Mouse (Mus musculus): ENCODE data around the gene Rxra.

The Rxra gene

DNA sequence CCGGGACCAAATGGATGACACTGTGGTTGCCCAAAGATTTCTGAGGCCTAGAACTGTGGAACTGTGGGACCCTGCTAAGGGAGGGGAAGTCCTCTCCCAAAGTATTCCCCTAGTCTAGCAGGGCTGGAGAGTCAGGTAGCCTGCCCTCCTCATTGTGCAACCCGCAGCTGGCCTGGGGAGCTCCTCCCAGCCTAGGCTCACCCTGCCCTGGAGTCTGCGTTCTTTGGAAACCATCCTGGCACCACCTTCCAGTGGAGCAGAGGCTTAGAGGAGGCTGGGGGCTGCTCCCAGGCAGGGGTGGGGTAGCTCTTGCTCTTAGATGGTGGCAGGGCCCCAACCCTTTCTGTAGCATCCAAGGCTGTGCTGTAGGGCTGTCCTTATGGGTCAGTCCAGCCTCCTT is 26.0 kb downstream of the Rxra start:
- DNase-seq (ENCODE audit: low spot score in 2 of 2): no peak

DNA sequence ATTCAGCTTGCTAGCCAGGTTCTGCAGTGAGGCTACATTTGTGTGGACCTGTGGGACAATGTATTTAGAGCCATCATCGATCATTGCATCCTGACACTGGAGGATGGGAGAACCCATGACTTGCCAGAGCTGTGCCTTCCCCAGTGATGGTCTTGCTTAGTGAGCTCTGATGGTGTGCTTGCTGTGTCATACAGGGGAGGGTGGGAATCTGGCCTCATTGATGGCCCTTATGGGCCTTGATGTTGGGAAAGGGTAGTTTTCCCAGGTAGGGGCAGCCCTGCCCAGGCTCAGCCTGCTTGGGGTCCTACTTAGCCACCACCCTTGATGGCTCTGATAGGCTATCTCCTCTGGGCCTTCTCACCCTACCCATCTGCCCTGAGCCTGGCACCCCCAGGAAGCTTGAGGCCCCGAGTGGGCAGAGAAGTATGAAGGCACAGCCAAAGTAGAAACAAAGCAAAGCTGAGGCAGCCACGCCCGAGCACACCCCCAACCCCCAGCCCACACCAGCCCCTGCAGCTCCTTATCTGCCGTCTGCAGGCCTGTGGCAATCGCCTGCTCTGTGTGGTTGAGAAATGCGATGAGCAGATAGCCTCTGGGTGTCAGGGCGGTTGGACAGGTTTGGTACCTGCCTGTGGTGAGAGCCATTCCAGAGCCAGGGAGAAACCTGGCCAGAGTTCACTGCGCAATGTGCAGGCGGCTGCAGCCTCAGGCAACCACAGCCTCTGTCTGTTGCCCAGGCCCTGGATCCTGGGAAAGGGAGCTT is 26.8 kb downstream of the Rxra start:
- DNase-seq (ENCODE audit: low spot score in 2 of 2): no peak

DNA sequence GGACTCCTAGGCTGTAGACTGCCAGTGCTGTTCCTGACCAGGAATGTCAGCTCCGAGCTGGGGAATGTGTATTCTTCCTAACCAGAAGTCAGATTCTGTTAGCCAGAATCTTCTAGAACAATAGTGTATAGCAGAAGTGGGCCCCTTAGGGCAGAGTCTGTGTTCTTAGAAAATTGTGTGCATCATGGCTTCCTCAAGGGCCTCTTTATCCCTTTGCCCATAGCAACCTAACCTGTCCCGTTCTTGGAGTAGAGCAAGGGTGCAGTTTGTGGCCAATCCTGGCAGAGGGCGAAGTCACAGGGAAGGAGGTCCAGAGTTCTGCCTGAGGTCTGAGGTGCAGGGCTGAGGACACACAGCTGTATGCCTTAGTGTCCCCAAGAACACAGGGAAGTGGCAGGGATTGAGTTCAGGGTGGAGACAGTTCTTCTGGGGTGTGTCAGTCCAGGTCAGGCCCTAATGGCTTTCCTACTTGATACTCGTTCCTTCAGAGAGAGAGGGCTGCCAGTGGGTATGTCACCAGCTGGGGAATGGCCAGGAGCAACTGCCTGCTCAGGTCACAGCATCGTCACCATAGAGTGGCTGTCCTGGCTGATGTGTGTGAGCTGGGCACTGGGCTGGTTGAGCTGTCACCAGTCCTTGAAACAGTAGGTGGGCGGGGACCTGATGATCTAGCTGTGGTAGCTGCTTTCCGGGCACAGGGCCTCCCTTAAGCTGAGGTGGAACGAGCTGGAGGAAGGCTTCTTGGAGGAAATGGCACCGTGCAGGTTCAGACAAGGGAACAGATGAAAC is 27.8 kb downstream of the Rxra start:
- no peak for DNase-seq (ENCODE audit: low spot score in 2 of 2)

DNA sequence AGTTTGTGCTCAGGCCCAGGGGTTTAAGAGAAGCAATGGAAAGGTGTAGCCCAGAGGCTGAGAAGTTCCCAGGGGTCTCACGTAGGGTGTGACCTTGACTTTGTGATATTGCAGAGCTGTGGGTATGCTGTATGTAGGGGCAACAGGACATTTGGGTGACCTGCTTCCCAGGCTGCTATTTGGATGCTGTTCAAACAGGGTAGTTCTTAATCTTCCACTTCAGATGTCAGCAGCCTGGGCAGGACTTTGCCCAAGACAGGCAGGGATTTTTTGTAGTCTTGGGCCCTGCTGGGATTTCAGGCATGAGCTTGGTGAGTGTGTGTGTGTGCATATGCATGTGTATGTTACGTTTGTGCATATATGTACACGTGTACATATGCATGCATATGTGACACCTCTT is 28.4 kb downstream of the Rxra start:
- no peak for DNase-seq (ENCODE audit: low spot score in 2 of 2)

DNA sequence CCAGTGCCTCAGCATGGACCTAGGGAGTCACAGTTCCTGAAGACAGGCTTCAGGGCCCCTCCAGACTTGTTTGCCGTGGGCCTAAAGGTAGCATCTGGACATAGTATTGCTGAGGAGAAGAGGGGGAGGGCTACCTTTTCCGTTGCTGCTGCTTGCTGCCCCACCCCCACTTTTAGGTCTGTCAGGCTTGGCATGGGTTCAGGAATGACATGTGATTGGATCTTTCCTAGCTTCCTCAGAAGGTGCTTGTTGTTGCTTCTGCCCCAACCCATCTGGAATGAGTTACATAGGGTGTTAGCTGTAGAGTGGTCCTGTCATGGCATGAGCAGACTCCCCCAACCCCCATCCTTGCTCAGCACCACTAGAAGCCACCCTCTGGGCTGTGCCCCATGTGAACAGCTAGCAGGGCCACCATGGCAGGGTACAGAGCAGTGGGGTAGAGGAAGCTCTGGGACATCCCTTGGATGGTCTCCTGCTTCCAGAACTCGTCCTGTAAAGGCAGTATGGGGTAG is 34.7 kb downstream of the Rxra start:
- DNase-seq (ENCODE audit: low spot score in 2 of 2): no peak

DNA sequence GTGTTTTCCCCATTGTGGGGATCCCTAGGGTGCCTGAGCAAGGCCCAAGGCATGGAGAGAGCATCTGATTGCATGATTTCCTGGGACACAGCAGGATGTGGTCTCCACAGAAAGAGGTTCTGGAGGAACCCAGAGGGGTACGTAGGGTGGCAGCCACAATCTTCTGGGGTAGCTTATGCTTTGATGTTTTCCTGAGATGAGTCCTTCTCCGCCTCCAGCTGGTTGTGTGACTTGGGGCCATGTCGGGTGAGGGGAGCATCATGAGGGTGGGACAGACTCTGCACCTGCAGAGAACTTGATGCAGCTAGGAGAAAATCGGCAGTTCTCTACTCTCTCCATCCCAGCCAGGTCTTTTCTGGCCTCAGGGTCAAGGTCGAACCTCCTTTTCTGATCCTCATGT is 36.4 kb downstream of the Rxra start:
- DNase-seq (ENCODE audit: low spot score in 2 of 2): no peak

DNA sequence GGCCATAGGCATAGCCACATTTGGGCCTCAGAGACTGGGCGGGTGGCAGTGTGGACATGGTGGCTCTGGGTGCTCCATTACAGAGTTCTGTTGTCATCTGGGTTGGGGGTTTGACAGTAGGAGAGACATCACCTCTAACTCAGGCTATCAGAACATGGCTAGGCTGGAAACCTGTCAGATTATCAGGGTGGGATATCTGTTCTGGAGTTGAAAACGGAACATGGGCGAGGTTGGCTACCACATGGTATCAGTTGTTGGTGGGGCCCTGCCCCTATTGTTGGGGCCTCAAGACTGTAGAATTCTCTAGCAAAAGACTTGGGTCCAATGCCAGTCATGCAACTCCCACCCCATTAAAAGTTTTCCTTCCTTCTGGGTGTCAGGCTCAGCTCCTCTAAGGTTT is 37.1 kb downstream of the Rxra start:
- no peak for DNase-seq (ENCODE audit: low spot score in 2 of 2)

DNA sequence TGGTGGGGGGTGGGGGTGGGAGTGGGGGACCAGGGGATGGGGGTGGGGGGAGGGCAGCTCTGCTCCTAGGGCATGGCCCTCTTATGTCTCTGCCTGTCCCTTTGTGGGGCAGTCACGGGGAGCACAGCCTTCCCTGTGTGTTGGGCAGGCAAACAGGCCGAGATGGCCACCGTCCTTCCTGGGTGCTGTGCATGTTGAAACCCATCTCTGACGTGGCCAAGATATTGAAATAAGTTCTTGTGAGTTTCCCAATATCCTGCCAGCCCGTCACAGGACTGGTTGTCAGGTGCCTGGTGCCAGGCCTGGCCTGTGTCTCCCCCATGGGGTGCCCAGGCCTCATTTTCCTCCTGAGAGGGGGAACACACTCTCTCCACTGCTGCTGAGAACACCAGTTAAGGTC is 37.9 kb downstream of the Rxra start:
- DNase-seq (ENCODE audit: low spot score in 2 of 2): no peak

DNA sequence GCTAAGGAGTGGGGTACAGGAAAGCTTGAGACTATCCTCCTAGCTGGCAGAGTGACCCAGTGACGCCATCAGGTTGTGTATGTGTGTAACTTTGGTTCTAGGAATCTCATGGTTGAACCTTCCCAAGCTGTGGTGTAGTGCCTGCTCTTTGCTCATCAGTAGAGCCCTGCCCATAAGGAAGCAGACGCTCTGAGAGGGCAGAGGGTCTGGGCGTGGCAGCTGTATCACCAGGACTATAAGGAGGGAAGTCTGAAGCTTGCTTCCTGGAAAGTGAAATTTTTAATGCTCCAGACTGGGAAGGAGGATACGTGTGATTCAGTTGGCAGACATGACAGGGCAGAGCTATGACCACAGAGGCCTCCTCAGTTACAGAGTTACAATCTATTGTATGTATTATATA is 39.0 kb downstream of the Rxra start:
- no peak for DNase-seq (ENCODE audit: low spot score in 2 of 2)

DNA sequence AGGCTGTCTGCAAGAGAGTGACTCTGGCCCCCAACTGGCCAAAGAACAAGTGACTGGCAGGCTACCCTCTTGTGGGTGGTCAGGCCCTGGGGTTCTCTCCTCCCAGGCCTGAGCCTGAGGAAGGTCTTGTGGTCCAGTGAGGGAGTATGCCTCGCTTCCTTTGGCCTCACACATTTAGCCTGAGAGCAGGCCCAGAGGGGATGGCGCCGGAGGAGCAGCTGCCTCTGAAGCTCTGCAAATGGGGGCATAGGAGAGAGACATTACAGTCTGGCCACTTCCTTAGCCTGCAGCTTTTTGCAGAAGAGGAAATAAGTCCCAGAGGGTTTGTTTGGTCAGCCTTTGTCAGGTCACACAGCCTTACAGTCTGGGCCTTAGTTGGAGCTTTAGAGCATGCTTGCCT is 40.1 kb downstream of the Rxra start:
- no peak for DNase-seq (ENCODE audit: low spot score in 2 of 2)

DNA sequence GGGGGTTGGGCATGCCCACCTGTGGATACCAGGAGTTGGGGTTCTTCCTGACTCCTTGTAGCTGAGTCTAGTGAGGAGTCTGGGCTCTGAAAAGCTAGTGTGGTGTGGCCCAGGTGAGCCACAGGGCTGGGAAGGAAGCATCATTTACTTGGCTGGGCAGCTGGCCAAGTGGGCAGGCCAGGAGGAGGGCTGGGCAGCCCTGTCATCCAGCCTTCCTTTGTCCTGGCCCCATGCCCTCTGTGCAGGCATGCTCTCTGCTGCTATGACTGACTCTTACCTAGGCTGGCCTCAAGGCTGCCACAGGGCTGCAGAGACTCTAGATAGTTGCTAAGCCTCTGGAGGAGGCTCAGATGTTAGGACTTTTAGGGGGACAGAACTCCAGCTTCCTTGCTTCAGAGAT is 42.0 kb downstream of the Rxra start:
- DNase-seq (ENCODE audit: low spot score in 2 of 2): no peak

DNA sequence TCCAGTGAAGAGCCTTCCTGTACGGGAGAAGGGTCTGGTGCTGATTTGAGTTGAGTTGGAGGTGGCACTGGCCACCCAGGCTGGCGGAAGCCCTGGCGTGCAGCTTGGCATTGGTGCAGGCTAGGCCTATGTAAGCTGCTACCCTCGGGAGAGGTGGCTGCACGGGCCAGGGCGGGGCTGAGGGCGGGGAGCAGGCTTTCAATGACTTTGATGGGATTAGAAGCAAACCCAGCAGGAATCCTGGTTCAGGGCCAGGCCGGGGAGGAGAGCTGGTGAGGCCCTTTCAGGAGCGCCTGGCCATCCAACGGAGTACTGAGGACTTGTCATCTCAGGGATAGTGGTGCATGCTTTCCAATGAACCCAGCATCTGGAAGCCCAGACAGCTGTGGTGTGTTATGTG is 43.4 kb downstream of the Rxra start:
- DNase-seq (ENCODE audit: low spot score in 2 of 2): no peak

DNA sequence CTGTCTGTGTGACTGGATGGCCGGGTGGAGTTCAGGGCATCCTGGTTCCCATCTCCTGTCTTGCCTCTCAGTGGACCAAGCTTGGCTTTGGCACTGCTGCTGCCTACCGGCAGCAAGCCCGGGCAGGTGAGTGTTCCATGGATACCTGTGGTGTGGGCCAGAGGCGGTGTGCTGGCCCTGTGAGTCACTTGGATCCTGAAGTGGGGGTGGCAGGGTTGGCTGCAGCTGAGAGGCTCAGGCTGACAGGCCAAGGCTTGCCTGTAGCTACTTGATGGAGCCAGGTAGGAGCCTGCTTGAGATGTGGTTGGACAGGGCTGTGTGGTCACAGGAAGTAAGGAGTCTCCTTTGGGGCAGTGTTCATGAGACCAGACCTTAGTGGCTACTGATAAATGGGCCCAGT is 45.4 kb downstream of the Rxra start:
- DNase-seq (ENCODE audit: low spot score in 2 of 2): no peak

DNA sequence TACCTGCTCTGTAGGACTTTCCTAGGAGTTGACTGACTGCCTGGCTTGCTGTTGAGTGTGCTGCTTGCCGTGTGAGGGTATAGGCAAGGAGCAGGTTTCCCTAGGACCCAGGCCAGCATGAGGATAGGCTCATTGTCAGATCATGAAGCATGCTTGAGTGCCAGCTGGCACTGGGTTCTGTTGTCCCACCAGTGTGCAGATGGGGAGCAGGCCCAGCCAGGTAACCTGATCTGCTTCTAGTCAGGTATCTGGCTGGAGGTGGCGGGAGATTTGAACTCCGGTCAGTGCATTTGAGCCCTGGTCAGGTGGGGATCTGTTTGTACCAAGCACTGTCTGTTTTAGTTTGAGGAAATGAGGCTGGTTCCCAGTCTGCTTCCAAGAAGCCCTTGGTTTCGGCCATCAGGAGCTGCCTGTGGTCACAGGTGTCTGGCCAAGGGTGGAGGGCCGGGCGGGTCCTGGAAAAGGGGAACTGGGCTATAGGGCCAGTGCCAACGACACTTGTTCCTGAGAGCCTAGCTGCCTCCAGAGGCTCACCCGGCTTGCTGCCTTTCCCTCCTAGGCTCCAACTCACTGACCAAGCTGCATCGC is 48.6 kb downstream of the Rxra start:
- no peak for DNase-seq (ENCODE audit: low spot score in 2 of 2)

DNA sequence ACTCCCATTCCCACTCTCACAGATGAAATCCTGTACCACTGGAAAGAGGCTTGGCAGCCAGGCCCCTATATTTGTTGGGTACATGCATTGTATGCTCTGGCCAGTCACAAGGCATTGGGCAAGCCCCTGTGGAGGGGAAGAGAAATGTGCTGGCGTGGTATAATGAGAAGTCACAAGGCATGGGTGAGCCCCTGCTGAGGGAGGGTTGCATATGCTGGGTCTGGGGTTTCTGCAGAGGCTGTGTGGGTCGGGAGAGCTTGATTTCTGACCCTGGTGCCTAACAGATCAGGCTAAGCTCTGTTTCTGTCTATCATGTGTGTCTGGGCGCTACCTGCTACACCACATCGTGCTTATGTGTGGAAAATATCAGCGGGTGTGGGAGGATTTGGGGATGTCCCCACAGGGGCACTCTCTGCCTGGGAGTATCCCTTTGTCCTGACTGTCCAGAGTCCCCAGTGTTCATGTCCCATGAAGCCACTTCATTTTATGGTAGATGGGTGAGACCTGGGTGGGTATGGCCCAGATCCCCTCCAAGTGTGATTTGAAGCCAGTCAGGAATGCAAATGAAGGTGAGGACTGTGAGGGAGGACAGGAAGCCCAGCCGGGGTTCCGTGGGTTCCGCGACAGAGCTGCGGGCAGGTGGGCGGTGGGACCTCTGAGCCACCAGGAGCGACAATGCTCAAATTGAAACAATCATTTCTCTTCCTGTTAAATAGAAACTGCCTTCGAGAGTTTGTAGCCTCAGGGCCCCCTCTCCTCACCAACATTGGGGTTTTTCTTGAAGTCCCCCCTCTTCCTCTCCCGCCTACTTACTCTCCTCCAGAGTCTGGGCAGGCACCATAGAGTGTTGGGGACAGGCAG is 52.0 kb downstream of the Rxra start:
- DNase-seq (ENCODE audit: low spot score in 2 of 2): no peak

DNA sequence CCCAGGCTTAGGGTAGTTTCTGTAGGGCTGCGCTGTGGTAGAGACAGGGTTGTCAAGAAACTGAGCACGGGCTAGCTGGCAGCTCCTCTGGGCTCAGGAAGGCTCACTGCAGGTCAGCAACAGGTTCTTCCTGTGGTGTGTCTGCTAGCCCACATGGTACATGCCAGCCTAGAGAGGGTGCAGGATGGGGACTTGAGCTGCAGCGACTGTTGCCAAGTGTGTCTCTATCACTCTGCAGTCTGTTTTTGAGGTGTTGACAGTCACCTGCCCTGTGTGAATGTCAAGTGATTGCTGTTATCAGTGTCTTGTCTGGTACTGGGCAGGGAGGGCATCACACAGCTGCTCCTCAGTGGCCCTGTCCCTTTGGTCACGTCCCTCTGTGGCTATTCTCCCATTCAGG is 52.8 kb downstream of the Rxra start:
- no peak for DNase-seq (ENCODE audit: low spot score in 2 of 2)

DNA sequence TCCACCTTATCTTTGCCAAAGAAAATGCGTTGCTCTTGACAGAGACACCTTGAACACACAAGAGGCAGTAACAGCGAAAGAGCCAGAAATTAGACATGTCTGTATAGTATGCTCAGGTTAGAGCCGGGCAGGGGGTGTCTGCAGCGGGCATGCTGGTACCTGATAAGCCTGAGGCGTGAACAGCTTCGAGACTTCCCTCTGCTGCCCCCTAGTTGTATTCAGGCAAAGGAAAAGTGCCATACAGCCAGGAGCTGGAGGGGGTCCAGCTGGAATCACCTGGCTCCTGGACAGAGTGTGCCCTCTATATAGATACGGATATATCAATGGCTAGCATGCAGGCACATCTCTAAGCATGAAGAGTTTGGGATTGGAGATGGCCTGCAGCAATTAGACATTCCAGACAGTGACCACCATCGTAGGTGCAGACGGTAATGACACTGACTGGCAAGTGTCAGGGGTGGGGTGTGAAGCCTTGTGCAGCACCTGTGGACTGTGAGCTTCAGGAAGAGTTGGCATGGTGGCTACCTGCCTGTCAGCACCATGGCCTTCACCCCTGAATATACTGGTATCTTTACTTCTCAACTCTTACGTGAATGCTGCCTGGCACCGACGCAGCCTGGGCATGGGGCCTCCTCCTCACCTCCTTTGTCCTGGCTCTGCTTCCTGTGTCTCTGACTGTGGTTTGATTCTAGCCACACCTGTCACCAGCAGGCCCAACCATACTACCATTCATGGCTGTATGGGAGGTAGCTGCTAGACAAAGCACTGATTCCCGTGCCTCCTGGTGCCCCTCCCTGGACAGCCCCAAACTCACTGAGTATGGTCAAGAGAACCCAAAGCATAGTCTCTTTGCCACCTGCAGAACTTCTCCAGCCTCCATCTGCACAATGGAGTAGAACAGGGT is 54.0 kb downstream of the Rxra start:
- DNase-seq (ENCODE audit: low spot score in 2 of 2): no peak

DNA sequence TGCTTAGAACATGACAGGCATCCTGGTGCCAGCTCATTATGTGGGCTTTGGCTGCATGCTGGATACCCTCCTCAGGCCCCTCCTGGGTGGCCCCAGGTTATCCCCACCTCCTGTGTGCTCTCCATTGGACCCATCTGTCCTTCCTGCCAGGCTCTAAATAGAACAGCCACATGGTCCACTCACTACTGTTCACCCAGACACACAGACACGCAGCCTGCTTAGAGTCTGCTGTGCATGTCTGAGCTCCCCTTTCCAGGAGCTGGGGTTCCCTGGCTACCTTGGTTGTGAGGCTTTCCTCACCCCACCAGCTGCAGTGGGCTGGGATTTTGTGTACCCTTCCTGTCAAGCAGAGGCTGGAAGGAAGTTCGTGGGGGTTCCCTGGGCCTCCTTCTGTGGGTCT is 56.8 kb downstream of the Rxra start:
- DNase-seq (ENCODE audit: low spot score in 2 of 2): no peak

DNA sequence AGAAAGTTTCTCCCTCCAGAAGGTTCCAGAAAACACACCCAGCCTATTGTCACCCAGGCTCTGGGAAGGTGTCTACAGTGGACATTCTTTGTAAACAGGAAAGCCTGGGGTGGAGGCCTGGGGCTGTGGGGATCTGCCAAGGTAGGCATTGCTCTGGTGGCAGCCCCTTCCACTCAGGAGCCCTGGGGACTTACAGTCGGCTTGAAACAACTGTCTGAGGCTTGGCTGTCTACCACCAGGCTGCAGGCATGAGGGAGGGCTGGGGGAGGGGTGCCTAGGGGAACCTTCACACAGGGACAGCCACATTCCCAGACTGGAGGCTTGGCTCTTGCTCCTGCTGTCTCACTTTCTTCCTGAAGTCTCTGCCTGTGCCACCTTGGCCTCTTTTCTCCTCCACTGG is 58.1 kb downstream of the Rxra start:
- DNase-seq (ENCODE audit: low spot score in 2 of 2): no peak

DNA sequence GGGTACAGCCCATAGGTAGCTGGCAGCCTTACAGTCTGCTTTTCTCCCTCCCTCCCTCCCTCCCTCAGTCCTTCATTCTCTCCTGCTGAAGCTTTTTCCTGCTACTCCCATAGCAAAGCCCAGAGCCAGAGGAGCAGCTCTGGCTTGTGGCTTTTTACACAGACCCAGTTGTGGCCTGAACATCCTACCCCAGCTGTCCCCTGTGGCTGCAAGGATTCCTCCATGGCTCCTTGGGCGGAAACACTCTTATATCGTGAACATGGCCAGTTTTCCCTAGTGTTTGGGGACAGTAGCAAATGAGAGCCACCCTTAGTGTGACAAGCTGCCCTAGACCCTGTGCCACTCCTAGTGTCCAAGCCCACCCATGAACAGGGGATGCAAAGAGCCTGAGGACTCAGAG is 58.6 kb downstream of the Rxra start:
- DNase-seq (ENCODE audit: low spot score in 2 of 2): no peak

DNA sequence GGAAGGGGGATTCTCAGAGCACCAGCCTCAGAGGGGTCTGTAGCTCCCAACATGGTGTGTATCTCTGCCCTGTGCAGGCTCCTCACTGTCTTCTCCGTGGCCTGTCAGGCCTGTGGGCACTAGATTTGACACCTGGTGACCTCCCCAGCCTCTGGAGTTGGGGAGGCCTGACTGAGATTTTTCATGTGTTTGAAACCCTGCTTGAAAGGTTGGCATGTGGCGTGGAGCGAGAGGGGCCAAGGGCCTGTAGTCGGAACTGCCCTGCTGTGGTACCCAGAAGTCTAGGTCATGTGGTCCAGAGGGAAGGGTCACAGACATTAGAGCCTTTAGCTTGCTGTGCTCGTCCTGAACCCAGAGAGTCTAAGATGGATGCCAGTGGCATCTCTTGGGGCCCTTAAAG is 60.6 kb downstream of the Rxra start:
- no peak for DNase-seq (ENCODE audit: low spot score in 2 of 2)
